Mouse (Mus musculus): ENCODE measurements around the gene Rpl6.
"Not testable (repeated sequence)": the region's sequence is repeated elsewhere in the genome, so short reads cannot be mapped to it uniquely, and the experiment has no call there.

Gene Rpl6

DNA sequence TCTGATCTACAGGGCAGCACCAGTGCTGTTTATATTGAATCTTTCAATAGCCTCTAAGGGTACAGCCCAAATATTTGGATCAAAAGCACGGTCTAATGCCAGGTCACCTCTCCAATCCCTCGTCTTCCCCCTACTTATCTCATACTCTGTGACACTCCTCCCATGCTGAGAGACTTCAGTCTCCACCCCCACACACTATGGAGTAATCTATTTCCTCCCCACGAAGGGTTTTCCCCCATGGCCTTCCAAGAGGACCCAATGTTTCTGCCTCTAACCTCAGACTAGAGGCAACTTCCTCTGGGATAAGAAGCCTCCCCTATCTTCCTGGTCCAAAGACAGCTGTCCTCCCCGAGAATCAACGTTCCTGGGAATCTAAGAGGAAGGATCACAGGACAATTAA, 7.5 kb upstream of the Rpl6 start:
- no peak for DNase-seq (ENCODE audit: low spot score)

DNA sequence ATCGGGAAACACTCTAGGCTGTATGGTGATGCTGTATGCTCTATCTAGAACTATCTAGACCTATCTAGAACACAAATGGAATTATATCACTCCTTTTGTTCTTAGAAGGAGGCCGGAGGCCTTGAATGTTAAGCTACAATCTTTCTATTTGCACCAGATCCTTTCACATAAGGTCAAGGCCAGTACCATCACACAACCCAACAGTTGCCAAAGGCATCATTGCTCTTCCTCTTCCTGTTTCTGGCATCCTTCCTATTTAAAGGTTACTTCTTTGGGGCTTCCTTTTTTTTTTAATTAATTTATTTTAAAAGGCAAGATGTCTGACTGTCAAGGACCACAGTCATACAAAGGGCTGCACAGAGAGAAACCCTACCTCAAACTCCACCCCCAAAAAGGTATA, 6.9 kb upstream of the Rpl6 start:
- no peak for DNase-seq (ENCODE audit: low spot score)

DNA sequence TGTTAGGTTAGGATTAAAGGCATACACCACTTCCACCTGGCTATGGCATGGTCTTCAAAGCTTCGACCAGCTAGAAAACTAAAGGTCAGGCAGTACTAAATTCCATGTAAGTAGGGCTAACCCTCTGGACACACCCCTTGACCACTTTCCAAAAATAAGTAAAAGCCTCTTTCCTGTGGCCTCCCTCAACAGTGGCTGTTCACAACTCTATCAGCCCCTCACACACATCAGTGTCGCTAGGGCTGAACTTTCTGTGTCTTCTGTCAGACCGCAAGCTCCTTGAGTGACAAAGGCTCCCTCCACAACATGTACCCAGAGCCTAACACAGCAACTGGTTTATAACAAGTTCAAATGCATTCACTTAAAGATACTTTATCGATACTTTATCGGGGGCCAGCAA, 5.9 kb upstream of the Rpl6 start:
- no peak for DNase-seq (ENCODE audit: low spot score)

DNA sequence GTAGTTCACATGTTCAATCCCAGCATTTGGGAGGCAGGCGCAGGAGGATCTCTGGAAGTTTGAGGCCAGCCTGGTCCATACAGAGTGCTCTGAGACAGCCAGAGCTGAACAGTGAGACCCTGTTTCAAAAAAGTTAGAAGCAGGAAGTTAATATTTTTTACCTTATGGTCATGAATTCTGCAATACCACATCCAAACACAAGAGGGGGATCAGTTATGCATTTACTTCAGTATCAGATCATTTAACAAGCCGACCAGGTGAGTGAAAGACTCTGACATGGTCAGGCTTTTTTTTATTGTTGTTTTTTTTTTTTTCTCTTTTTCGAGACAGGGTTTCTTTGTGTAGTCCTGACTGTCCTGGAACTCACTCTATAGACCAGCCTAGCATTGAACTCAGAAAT, 2.5 kb upstream of the Rpl6 start:
- peak; percentile 85 for DNase-seq (ENCODE audit: low spot score)

DNA sequence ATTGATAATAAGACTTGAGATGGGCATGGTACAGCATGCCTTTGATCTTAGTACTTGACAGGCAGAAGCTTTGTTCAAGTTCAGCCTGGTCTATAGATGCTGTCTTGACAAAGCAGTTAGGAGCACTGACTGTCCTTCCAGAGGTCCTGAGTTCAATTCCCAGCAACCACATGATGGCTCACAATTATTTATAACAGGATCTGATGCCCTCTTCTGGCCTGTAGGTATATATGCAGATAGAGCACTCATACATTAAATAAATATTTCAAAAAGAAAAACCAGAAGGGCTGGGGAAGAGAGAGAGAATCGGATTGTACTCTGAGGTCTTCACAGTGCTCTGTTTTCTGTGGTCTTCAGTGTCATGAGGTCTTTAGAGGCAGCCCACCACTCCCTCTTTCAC, 1.8 kb upstream of the Rpl6 start:
- DNase-seq (ENCODE audit: low spot score) = no peak

DNA sequence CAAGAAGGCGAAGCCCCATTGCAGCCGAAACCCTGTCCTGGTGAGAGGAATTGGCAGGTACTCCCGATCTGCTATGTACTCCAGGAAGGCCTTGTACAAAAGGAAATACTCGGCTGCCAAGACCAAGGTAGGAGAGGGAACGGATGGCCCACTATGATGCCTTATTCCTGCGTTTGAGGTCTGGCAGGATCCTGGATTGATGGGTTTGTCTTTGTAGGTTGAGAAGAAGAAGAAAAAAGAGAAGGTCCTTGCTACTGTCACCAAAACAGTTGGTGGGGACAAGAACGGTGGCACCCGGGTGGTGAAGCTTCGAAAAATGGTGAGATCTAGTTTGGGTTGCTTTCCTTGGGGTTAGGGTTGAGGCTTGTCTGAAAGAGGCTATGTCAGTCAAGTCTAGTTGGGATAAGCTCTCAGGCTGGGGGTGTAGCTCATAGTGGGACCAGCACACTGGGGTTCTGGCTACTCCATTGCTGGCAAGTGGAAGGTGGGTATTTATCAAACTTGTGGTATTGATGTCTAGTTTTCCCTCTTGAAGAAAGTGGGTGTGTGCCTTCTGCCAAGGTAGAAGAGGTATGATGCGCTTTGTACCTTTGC, 1.4 kb downstream of the Rpl6 start:
- not testable (repeated sequence) for DNase-seq (ENCODE audit: low spot score)

DNA sequence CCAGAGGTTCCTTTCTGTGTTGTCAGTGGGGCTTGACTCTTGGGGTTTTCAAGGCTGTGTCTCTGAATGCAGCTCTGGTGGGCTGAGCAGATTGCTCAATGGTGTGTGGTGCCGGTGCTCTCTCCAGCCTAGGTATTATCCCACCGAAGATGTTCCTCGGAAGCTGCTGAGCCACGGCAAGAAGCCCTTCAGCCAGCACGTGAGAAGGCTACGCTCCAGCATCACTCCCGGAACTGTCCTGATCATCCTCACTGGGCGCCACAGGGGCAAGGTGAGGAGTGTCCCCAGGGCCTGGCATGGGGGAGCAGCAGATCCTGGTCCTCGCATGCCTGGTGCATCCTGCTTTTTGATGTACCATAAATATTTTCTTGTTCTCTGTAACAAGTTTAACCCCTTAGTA, 2.3 kb downstream of the Rpl6 start:
- no peak for DNase-seq (ENCODE audit: low spot score)

DNA sequence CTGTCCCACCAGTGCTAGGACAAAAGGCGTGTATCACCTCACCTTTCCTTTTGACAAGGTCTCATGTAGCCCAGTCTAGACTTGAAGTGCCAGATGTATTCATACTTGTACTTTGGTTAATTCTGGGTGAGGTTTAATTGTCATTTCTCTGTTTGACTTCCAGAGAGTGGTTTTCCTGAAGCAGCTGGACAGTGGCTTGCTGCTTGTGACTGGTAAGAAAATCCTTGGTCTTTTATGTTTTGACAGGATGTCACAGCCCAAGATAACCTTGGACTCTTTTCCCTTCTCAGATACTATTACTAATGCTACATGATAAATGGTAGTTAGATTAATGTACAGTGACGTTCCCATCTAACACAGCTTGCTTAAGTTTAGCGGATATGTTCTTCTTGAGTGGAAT, 2.7 kb downstream of the Rpl6 start:
- DNase-seq (ENCODE audit: low spot score) = no peak

DNA sequence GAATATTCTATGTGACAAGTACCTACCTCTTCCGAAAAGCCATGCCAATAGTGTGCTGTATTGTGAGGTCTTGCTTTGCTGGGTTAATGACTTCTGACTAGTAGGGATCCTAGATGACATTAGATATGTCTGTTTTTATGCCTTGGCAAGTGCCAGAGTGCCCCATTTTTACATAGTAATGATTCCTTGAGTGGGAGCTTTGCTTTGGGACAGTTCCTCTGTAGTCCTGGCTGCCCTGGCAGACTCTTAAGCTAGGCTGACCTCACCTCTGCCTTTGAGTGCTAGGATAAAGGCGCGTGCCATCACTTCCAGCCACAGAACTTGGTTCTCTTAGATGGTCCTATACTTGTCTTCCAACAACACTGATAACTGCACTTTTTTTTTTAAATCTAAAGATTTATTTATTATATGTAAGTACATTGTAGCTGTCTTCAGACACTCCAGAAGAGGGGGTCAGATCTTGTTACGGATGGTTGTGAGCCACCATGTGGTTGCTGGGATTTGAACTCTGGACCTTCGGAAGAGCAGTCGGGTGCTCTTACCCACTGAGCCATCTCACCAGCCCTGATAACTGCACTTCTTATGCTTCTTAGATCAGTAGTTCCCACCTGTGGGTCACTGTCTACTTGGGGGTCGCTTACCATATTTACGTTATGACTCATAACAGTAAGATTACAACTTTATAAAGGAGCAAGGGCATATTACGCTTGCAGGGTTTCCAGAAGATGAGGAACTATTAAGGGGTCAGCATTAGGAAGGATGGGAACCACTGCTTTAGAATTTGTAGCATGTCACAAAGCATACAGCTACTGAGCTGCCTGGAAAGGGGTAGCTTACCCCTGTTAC, 5.7 kb downstream of the Rpl6 start:
- DNase-seq (ENCODE audit: low spot score) = no peak

DNA sequence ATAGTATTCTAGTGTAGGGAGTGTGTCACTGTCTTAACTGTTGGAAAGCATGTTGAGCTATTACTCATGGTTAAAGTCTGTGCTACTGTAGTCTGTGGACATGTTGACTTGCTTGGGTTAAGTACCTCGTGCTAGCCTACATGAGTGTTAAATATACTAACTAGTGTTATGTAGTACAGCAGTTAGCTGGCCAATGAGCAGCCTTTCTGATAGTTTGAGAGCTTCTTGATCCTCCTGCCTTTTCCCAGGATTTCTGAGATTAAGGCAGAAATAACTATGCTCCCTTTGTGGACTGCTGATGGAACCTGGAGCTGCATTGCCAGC, 6.3 kb downstream of the Rpl6 start:
- no peak for DNase-seq (ENCODE audit: low spot score)

DNA sequence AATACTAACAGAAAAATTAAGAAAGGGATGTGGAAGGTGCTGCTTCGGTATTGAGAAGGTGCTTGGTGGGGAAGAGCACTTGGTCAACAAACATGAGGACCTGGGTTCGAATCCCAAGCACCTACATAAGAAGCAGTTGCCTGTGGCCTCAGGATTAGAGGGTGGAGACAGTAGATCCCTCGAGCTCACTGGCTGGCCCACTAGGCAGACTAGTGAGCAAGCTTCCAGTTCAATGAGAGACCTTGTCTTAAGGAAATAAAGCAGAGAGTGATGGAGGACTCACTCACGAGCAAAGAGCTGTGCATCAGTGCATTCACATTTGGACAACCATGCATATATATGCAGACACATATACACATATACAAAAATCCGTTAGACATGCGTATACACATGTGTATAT, 7.8 kb downstream of the Rpl6 start:
- no peak for DNase-seq (ENCODE audit: low spot score)

DNA sequence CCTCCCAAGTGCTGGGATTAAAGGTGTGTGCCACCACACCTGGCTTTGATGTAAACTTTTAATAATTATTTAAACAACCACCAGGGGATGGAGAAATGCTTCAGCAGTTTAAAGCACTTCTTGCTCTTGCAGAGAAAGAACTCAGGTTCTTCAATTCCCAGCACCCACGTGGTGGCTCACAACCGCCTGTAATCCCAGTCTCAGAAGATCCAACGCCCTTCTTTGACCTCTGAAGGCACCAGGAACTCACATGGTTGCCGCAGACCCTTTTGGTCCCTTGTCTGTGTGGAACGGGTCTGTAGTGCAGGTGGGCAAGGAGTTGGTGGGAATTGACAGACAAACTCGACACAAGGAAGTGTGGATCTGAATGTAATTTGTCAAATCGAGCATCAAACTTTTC, 10.4 kb downstream of the Rpl6 start:
- DNase-seq (ENCODE audit: low spot score) = no peak

DNA sequence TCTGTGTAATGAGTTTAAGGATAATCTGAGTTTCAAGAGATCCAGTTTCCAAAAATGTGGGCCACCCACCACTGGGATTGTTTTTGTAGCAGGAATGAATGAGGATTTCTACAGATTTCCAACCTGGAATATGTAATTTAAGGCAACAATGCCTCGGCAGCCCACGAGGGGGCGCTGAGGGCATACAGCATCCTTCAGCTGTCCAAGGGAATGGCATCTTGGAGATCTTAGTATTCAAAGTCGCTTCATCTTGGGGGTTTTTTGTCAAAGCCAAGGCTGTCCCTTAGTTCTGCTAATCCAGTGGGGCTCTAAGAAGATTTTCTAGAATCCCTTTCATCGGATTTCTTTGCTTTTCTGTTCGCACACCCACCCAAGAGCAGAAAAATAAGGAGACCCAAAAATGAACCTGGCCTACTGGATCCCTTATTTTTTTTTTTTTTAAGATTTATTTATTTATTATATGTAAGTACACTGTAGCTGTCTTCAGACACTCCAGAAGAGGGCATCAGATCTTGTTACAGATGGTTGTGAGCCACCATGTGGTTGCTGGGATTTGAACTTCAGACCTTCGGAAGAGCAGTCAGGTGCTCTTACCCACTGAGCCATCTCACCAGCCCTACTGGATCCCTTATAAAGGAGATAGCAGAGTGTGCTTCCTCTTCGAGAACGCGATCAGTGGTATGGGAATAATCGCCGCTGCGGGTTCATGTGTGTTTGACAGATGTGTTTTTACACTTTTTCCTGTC, 11.3 kb downstream of the Rpl6 start:
- DNase-seq (ENCODE audit: low spot score) = peak; percentile 80

DNA sequence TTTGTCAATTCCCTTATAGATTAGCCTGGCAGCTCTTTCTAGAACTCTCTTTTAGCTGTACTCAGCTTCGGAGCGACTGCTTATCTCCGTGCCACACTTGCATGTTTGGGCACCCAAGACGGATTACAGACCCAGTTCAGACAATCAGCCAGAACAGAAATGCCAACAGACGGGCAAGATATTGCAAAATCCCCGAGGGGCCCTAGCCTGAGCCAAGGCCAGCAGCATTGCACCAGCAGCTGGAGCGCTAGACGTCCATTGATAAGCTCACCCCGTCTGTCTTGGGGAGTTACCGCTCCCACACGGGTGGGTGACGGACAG, 11.8 kb downstream of the Rpl6 start:
- peak; percentile 94 for DNase-seq (ENCODE audit: low spot score)

DNA sequence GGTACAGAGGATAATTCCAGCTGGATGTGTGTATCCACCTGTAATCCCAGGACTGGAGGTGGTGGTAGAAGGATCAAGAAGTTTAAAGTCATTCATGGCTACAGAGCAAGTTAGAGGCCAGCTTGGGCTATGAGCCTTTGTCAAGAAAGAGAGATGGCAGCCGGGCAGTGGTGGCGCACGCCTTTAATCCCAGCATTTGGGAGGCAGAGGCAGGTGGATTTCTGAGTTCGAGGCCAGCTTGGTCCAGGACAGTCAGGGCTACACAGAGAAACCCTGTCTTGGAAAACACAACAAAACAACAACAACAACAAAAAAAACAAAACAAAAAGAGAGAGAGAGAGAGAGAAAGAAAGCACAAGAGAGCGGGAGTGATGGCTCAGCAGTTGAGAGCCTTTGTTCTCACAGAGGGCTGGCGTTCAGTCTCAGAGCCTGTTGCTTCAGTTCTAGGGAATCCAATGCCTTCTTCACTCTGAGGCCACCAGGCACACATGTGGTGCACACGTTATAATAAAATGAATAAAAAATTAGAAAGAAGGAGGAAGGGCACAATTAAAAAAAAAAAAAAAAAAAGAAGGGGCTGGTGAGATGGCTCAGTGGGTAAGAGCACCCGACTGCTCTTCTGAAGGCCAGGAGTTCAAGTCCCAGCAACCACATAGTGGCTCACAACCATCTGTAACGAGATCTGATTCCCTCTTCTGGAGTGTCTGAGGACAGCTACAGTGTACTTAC, 12.5 kb downstream of the Rpl6 start:
- DNase-seq (ENCODE audit: low spot score) = not testable (repeated sequence)

DNA sequence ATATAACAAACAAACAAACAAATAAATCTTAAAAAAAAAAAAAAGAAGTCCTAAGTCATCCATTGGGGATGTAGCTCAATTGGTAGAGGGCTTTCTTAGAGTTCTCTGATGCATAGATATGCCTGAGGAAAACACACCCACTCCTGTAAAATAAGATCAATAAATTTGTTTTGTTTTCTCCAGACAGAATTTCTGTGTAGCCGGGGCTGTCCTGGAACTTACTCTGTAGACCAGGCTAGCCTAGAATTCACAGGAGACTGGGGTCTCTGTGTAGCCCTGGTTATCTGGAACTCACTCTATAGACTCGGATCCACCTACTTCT, 13.0 kb downstream of the Rpl6 start:
- DNase-seq (ENCODE audit: low spot score) = no peak

DNA sequence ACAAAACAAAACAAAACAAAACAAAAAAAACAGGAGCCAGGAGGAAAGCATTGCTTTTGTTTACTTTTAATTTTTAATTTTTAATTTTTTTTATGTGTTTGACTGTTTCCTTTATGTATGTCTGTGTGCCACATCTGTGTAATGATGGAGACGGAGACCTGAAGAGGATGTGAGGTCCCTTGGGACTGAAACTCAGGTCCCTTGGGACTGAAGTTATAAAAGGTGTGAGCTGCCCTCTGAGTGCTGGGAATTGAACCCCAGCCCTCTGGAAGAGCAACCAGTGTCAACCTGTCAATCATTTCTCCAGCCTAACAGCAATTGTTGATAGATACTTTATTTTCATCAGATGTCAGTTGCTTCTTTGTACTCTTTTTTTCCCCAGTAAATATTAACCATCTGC, 14.9 kb downstream of the Rpl6 start:
- no peak for DNase-seq (ENCODE audit: low spot score)

DNA sequence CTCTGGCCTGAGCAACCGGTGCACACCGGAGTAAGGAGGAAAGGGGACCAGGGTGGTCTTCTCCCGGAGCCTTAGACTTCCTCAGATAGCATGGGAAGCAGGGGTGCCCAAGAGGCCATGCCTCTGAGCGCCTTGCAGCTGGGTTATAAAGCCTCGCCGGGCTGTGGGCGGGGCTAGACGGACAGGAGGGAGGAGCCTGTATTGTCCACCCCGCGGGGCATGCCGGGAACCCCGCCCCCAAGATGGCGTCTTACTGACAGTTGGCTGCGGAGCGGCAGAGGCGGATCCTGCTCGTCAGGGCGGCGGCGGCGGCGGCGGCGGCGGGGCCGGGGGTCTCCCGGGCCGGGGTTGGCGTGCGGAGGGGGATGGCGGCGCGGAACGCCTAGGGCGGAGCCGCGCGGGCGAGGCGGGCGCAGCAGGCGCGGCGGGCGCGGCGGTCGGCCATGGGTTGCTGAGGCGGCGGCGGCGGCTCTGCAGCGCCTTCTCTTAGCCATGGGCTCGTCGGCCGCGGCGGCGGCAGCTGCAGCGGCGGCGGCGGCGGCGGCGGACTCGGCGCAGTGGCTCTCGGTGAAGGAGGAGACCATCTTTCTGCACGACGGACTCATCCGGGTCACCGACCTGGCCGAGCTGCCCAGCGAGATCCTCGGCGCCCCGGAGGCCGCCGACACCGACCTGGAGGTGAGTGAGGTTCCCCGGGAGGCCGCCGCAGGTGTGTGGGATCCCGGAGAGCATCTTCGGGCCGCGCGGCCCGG, 15.9 kb downstream of the Rpl6 start, which contains the start of gene Hectd4:
TSS of gene Hectd4 (plus strand) at position 240 of the 752 bp plus-strand sequence.
- peak; percentile 97 for DNase-seq (ENCODE audit: low spot score)

DNA sequence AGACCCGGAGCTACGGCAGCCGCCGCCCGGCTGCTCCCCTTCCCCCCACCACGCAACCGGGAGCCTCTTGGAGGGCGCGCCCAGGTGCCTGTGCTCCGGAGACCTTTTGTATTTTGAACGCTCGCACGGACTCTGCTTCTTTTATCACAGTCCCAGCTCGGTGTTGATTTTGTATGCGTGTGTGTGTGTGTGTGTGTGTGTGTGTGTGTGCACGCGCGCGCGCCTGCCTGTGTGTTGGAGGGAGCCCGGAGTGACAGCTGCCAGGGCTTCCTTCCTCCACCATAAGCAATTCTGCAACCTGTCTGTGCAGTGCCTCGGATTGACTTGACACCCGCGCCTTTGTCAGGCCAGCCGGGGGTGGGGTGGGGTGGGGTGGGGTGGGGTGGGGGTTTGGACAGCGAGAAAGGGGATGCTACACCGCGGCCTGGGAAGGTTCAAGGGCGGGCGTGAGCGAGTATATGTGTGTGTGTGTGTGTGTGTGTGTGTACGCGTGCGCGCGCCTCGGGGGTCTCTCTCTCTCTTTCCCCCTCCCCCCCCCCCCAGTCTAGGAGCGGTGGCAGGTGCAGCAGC, 16.5 kb downstream of the Rpl6 start:
- no peak for DNase-seq (ENCODE audit: low spot score)

DNA sequence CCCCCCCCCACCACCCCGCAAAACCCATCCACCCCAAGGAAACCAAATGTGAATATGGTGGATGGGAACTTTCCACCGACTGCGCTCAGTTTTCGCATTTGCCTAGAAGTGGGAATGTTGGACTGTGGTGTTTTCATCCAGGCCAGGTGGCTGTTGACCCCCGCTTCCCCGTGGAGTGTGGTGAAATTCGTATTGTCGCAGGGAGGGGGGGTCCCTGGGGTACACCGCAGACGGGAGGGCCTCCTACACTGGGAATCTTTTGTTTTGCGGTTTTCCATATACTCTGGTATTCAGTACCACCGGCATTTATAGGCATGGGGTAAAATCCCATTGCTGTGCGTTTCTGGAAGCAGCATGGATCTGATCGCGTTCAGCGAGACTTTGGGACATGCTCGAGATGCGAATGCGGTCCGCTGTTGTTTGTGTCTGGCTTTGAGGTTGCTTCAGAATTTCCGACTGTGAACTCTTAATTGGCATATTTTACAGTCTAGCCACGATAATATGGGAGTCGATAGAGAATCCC, 17.1 kb downstream of the Rpl6 start:
- no peak for DNase-seq (ENCODE audit: low spot score)

DNA sequence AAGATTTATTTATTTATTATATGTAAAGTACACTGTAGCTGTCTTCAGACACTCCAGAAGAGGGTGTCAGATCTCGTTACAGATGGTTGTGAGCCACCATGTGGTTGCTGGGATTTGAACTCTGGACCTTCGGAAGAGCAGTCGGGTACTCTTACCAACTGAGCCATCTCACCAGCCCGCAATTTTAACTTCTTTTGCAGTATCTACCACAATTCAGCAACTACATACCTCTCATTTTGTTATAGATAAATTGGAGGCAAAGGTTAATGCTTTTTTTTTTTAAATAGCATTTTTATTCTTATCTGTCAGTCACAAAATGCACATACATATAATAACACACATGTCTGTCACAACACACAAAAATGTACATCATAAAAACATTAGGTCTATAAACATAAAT, 19.7 kb downstream of the Rpl6 start:
- not testable (repeated sequence) for DNase-seq (ENCODE audit: low spot score)

DNA sequence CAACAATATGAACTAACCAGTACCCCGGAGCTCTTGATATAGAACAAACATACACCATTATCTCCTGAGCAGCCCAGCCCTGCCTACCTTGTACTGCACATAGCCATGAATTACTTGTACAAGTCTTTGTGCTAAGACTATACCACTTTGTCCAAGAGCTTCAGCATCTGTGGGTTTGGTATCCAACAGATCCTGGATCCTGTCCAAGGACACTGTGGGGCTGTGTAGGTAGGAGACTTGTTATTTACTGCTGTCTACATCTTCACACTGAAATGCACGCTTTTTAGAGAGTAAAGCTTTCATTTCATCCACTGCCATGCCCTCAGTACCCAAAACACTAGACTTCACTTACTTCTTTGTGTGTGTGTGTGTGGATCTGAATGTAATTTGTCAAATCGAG, 20.6 kb downstream of the Rpl6 start:
- no peak for DNase-seq (ENCODE audit: low spot score)

Data from c-Kit-positive CD71-positive TER-119-positive erythroid progenitor cells, embryonic 14.5 days (primary cell).